Mouse (Mus musculus) right cerebral cortex, postnatal 14 days (tissue): ENCODE measurements at regions not wholly inside any gene's neighbourhood (a gene's known extent, or its start where the extent isn't known, plus 50 kb on each side); places are given as distances from the start of the nearest gene placed in this dataset.

Experiments used
- DNase-seq: peaks from one replicate; pipeline ENCODE4 v3.0.0; 2022

DNA sequence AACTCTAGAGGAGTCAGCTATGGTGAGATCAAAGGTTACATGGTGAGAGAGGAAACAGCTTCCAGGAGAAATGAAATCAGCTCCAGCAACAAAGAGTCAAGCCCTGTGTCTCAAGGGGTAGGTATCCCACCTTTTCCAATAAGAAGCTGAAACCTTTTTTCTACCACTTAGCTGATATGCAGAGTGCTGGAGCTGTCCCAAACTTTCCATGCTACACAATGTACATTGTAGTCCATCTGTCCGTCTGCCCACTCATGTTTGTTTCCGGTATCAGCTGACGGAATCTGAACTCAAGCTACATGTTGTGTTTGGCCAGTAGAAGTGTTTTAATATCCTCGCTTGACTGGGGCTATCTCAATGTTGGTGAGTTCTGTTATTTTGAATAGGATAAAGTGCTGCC, 83.6 kb upstream of the Ngf start:
- DNase-seq = no peak

DNA sequence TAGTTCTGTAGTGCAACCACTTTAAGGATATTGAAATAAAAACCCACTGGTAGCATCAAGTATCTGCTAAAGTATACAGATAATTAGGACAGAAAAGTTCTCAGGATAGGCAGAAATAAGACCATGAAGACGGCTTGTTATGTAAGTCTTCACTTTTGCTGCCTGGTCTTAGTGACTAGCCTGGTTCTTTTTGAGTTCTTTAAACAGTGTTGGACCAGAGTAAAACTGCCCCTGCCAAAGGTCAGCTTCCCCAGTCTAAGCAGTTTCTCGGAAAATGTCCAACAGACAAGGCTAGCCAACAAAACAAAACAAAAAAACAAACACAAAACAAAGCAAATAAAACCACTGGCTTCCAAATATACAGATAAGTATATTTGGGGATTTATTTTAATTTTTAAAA, 85.1 kb upstream of the Ngf start:
- DNase-seq = no peak

DNA sequence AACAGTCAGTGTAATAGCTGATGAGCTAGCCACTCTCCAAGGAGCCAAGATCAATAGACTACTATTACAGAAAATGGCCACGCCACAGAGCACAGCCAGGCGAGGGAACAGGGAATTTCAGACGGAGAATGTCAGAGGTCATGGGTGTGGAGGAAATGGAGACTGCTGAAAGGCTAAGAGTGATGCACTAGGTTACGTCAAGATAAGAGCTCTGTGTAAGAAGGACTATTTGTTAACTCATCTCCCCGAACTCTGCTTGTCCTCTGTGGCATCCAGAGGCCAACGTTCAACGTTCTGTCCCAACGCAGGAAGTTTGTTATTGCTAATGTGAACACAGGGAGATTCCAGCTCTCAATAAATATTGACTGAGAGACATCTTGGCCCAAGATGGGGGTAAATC, 86.0 kb upstream of the Ngf start:
- no peak for DNase-seq

DNA sequence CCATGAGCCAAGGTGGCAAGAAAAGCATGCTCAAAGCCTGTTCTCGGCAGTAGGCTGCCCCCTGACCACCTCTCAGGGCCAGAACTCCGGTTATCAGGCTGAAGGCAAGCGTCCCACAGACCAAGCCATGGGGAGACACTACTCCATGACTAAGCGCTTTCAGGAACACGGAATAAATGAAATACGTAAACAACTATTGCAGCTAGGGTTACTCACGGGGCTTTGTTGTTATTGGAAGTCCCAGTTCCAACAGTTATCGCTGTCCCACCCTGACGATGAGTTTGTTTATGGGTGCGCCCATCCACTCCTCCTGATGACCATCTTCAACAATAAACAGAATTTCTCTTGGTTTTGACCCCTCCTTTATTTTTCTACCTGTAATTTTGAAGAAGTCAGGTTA, 88.0 kb upstream of the Ngf start:
- DNase-seq = no peak

DNA sequence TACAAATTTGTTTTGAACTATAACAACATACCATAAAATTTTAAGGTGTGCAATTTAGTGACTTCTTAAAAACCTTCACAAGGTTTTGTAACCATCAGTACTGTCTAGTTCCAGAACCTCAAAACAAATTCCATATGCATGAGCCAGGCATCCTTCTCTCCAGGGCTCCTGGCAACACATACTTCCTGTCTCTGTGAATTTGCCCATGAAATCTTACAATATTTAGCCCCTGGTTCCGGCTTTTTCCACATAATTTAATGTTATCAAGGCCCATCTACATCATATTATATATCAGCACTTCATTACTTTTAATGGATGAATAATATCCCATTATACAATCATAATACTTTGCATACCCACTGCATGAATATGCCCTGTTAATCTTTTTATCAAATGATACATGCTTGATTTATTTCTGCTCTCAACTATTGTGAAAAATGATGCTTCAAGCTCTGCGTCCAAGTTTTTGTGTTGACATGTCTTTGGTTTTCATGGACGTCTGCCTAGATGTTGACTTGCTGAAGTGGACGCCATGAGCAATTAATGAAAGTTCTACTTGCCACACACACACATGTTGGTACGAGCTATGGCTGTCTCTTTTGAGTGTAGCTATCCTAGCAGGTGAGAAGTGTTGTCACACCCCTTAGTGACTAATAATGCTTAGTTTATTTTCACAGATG, 95.2 kb upstream of the Ngf start:
- no peak for DNase-seq

DNA sequence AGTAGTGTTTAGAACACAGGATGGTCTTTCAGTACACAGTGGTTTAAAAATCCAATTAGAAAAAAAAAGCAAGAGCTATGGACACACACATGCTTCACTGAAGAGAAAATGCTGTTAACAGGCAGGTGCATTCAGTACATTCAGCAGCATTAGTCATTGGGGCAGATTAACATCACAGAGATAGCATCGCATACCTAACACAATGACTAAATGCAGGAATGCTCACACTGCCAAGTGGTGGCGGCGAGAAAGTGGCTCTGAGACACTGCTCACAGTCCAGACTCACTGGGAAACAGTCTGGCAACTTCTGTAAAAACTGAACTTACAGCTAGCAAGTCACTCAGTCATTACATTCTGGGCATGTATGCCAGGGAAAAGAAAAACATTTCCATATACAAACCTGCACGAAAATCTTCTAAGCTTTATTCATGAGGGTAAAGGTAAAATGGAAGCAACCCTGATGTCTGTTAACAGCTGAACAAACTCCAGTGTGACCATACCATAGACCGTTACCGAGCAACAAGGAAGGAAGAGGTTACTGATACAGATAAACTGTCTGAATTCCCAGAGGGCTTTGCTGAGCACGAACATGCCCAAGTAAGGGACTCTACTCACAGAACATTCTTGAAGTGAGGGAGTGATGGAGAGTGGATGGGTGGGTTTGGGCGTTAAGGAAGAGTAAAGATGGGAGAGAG, 97.4 kb upstream of the Ngf start:
- no peak for DNase-seq

DNA sequence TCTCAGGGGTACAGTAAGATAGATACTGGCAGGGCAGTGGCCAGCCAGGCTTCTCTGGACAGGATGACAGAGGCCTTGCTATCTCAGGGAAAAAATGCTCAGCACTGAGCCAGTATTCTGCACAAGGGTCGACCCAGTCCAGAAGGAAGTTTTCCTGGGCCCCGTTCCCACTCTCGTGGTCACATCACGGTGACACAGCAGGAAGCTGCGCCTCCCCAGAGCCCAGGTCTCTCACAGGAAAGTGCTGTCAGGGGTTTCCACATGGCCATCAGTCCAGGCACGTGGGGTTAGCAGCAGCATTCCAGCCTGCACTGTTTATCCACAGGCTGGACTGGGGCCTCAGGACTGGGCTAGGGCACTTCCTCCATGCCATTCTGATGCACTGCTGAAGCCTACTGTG, 103.5 kb upstream of the Ngf start:
- no peak for DNase-seq

DNA sequence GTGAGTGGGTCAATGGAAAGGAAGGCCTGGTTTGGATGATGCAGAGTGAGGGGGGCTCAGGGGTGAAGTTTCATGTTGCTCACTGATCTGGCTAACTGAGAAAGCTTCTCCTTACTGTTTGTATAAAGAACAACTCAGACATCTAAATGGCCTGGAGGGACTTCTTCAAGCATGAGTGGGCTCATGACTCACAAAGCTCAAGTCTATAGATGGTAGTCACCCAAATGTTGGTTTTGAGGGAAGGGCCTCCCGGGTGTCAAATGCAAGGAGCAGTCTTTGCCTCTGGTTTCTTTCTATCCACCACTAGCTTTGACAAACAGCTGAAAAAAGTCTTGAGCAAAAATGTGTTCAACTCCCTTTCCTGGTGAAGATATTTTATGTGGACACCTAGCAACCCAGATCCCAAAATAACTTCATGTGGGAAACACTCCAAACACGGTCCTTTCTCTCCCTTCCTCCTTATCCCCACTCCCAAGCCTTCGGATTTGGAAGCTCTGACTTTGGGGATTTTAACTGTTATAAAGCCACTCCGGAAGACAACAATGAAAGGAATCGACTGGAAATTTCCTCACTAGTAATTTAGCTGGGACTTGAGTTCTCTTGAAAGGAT, 105.3 kb upstream of the Ngf start:
- DNase-seq = no peak

DNA sequence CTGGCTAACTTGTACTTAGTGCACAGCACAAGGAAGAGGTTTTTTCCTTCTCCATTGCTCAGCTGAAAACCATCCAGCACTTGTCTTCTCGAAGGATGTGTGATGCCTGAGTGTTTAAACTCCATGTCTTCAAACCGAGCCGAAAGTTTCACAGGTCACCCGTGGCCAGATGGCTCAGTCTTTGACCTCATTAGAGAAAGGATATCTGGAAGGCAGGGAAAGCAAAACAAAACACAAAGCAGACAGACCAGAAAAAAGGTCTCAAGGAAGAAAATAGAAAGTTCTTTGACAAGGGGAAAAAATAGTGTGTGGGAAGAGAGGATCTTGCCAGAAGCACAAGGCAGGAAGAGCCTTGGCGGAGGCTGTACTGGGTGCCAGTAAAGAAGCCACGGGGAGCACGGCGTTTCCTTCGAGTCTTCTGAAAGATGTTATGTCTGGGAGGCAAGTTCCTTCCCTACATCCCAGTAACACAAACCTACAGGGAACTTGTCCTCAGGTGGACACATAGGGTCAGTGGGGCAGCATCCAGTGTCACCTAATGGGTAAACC, 108.9 kb upstream of the Ngf start:
- DNase-seq = no peak

DNA sequence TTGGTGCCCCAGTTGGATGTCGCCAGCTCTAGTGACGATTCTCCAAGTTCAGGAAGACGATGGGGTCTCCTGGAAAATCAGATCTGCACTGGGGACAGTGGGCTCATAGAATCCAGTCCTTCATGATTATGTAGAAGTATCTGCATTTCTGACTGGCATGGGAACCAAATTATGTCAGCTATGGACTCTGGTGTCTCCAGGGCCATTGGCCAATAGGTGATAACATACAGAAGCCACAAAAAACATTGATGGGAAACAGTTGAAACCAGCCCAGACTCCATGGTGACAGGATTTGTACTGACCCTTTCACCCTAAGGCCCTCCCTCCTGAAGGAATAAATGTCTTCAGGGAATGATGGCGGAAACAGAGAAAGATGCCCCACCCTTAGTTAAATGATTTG, 110.9 kb upstream of the Ngf start:
- no peak for DNase-seq

DNA sequence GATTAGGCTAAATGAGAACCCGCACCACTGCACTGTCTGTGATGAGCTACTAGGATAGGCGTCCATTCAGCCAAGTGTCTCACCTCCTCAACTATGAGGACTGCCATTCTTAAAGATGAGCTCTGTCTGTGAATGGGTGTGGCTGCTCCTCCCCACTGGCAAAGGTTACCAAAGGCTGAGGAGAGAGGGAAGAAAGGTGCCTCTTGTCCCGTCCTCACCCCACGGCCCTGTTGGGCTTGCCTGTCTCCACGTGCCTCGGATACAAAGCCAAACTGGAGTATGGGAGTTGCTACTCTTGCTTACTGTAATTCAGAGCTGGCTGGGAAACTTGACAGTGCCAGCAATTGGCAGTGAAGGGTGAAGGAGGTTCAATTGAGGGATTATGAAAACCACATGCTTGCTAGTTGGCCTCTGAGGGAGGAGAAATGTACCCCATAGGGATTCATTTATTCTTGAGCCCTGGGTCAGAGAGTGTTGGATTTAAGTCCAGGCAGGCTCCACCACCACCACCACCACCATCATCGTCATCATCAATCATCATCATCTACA, 112.6 kb upstream of the Ngf start:
- DNase-seq = no peak

DNA sequence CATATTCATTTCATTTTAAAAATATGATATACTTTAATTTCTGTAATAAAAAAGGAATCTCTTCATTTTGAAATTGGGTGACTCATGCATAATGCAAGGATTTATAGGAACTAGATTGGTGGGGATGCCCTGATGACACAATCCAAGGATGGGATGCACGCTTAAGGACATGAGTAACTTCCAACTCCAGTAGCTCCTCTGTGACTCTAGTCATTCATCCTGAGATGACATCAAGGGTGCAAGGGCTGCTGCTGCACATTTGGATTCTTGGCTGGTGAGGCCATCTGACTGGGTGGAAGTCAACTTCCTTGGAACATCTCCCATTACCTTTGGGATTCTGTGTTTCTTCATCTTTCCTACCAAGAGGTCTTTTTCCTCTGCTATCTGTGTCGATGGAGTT, 114.4 kb upstream of the Ngf start:
- DNase-seq = no peak

DNA sequence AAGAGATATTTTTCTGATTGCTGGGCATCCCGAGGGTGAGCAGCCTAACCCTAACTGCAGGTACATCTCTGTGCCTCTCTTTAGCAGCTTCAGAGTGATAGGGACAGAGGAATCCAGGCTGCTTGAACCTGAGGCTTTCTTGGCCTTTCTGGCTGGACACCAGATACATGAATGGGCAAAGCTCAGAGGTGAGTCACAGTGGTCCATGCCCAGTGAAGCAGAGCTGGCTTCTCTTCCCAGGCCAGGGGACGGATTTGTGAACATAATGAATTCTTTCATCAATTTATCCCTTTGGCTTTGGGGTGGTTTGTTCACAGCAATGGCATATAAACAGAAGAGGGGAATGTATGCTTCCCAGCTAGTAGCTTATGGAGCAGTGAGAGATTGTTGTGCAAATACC, 114.9 kb upstream of the Ngf start:
- DNase-seq = no peak

DNA sequence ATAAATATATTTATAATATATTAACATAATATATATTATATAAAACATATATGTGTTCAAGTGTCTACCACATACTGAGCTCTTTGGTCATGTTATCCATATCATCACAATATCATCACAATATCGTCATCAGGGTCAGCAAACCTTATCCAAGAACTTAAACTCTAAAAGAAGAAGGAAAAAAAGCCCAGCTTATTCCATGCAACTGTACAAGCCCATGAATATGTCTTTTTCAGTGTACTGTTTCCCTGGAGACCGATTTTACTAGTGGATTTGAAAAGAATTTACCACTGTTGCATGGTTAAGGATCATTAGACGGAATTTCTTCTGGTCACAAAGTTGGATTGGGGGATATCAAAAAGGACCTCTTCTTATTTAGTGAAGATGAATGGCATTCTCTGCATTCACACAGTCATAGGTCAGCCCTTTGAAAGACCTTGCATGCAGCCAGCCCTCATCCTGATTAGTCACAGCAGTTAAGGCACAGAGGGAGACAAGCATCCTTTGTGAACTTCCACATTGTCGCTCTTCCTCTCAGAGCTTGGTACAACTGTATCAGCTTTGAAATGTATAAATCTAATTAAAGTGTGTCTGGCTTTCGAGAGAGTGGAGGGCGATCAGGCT, 116.3 kb upstream of the Ngf start:
- no peak for DNase-seq

DNA sequence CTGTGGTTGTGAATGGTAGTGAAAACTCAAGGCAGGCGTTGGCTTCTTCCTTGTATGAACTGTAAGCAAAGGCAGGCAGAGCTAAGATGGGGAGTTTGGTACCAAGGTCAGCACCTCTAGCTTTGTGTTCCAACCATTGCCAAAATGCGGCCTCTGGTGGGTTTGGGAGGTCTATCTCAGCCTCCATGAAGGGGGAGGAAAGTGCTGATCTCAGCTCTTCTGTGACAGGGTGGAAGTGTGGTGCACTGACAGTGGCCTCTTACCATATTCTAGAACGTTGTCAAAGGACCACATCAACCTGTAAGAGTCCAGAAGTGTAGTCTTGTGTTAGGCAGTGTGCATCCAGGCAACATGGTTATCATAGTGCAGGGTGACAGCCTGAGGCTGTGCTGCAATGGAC, 123.6 kb upstream of the Ngf start:
- no peak for DNase-seq

DNA sequence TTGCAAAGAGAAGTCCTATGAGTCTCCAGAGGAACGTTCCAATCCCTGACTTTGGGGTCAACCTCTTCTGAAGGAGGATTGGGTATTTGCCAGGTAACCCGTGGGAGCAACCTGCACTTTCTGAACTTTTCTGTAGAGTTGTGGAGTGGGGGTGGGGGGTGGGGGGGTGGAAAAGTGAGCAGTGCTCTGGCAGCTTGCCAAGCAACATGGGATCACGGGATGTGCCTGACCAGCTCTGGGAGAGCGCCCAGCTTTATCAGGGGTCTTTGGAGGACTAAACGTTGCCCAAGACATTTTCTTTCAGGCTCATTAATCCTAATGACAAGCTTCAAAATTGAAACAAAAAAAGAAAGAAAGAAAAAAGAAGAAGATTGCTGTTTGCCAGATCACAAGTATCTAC, 124.4 kb upstream of the Ngf start:
- no peak for DNase-seq

DNA sequence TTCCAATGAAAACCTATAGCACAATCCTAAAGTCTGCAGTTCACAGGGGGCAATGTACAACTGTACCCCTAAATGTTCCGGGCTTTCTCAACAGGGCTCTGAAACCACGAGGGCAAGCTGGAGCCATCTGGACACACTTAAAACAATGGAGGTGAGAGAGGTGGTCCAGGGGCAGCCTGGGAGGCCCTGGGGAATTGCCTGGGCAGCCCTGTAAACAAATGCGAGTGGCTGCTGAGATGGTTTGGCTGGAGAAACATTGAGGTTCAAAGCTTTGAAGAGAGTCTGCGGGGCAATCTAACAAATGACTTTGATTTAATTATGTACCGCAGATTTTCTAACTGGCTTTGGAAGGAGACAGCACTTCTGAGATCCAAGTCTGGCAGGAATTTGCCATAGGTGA, 129.0 kb upstream of the Ngf start:
- DNase-seq = no peak

DNA sequence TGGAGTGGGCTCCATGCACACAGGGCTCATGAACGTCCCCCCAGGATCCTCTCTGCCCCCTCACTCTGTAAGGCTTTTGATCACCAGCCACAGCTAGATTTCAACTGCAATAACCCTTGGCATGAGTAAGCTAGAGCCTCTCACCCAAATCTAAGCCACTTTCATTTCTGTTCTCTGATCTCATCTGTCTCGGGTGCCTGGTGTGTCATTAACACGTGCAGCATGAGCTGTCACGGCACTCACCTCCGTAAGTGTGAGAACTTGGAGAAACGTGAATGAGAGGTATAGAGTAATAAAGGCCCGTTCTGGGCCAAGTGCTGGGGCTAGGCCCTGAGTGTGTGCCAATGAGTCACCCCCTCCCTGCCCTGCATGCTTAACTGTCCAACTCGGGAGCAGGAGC, 131.8 kb upstream of the Ngf start:
- no peak for DNase-seq

DNA sequence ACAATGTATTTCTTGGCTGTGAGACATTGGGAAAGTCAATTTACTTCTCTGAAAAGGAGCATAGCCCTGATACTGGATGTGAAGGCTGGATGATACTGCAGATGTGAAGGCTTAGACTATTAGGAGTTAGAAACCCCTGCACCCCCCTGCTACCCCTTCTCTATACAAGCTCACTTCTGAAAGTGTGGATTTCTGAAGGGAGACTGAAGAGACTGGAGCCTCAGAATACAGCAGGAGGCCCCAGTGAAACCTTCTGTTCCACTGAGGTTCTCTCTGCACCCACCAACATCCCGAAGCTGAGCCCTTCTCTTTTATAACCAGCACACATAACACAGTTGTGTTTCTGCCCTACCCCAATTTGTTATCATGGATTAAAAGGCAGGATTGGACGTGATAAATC, 131.7 kb upstream of the Vangl1 start:
- no peak for DNase-seq

DNA sequence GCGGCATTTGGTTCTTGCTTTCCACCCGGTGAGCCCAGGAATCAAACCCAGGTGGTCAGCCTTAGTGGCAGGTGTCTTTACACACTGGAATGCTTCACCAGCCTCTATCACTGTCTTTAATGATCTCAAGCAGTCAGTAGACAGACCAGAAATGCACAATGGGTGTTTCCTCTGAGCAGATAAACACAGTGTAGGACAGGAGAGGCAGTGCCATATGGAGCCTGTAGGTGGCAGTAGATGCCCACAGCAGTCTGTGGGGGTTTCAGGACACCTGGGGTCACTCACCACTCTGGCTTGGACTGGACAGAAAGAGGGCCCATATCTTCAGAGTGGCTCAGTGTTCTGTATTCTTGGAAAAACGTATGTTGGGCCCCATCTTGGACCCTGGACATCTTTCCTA, 130.7 kb upstream of the Vangl1 start:
- peak; percentile 15 for DNase-seq

DNA sequence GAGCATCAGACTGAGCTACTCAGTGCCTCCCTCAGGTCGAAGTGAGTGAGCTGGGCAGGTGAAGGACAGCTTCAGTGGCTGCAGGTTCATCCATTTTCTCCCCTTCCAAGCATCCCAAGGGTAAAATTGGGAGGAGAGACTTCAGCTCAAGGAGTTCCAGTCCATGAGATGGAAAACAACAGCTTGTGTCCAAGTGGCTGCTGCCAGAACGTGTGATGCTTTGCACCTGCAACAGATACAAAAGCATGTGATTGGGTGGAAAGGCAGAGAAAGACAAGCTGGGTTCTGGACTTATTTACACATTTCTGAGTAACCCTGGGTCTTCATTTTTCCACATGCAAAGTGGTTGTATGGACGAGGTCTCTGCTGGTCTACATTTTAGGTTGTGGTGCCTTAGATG, 127.7 kb upstream of the Vangl1 start:
- DNase-seq = no peak

DNA sequence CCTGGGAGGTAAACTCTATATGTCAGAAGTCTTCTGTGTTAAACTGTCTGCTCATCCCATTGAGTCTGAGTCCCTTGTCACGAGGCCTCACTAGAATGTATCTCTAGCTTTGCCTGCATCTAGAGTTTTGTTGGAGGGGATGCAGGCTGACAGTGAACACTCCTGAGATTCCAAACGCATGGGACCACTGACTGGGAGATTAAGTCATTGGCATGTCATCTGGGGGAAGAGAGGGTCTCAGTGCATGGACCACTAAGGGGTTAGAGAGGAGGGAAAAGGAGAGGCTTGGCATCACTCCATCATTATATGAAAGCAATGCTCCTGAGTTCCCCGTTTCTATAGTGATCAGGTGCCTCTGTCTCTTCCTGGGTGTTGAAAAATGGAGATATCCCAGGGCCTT, 114.8 kb upstream of the Vangl1 start:
- no peak for DNase-seq

DNA sequence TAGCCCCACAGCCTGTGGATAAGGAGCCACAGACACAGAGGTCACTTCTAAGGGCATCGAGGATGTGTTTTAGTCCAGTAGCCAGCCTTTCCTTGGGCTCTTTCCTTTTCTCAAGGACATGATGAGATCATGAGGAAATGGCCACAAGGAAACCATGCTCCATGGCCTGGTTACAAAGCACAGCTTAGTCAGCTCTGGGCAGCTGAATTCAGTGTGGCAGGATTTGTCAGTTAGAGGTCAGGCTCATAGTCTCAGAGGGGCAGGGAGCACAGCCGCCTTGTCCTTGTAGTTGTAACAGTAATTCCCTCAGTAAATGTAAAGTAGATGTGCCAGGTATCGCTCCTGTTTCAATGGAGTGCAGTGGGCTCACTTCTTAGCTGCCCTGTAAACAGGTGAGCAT, 111.7 kb upstream of the Vangl1 start:
- DNase-seq = no peak
